Mouse (Mus musculus) kidney, adult 18-20 months (tissue): Measurements from ENCODE around the gene Orai1.

Source experiments
- DNase-seq: peaks from one replicate; pipeline ENCODE4 v3.0.0; 2021

Orai1 gene

DNA sequence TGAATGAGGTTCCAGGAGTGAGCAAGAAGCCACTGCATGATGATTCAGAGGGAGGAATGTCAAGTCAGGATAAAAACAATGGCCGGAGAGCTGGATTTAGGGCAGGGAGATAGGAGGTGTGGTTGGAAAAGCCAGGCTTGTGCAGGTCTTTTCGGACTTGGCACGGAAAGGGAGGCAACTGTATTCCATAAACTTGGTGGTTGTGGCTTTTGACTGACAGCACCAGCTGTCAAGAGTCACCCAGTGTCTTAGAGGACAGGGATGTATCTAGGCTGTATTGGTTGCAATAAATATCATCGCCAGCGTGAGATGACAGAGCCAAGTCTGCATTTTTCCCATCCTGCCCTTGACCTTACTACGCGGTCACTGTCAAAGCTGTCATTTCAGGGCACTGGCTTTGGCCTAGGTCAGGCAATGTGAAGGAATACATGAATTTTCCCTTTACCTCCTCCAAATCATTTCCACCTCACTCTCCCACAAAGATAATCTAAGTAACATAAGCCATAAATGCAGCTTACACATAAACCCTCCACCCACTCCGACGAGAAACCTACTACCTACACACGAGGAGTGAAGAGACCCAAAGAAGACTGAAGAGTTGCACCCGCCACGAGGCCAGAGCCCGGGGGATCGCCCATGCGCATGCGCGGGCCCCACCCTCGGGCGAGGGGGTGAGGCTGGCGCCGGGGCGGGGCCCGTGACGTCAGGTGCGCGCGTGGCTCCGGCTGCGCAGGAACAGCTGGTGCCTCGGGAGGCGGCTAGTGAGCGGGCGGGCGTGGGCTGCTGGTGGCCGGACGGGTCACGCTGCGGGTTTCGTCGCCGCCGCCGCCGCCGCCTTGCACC, 60.9 kb downstream of the Orai1 start:
- DNase-seq = peak; percentile 92

DNA sequence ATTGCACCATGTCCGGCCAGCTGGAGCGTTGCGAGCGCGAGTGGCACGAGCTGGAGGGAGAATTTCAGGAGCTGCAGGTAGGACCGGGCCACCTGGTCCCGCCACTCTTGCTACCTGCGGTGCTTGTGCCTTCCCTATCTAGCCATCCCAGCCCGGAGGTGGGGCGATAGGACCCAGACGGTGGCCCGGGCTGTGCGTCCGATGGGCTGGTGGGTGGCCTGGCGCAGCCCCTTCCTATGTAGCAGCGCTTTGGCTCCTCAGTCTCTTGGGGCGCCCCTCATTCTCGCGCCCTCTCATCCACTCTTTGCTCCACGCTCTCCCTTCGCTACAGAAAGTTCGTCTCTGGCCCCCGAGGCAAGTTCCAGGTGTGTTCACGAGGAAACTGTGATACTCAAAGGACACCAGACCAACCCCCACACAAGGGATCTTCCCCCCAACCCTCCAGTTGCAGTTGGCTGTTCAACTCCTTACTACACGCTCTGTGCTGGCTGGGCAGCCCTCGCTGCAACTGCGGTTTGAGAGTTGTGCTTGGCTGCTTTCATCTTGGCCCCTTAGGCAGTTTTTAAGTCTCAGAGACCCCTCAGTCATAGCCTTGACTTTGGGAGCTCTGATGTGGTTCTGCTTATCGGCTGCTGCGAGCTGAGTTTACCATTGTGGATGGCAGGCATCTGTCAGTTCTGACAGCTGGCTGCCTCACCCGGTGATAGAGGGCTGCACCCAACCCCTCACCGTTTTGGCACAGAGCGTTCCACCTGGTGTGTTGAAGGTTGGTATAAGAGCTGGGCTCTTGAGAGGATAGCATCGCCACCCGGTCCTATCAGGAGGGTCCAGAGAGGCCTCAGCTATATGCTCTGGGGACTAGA, 61.8 kb downstream of the Orai1 start:
- peak; percentile 27 for DNase-seq

DNA sequence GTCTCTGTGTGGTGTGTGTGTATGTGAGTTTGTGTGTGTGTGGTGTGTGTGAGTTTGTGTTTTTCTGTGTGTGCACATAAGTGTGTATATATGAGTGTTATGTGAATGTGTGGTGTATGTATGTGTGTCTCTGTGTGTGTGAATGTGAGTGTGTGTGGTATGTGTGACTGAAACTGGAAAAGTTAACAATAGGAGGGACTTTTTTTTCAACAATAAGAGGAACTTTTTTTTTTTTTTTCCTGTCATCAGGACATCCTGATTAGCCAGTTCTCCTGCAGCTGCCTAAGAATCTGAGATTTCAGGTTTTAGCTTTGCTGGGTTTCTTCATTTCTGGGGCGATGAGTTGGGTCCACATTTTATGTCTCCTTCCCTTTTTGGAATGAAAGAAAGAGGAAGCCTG, 64.7 kb downstream of the Orai1 start:
- DNase-seq = no peak

DNA sequence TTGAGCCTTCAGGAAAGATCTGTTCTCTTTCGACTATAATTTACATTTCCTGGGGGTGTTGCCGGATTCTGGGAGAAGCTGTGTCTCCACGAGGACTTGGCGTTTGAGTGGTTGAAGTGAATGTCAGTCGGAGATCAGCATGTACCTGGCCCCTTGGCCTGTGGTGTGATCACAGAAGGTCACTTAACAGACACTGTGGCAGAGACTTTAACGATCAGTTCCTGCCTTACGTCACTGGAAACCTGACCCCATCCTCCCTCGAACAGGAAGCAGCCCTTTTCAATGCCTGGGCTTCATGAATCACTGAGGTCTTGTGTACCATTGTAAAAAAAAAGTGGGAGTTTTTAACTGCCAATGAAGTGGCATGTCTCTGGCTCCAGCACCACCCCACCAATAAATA, 65.2 kb downstream of the Orai1 start:
- no peak for DNase-seq
